Mouse (Mus musculus) liver, adult 10 weeks (tissue): ENCODE measurements around the gene S100a8. TPM values are rescaled to one million over a fixed set of nuclear protein-coding genes. Genes with fewer than 3 reads are reported as not detected.

Source experiments
- polyA plus RNA-seq: library from polyadenylated mRNA; stranded (reverse); fragments of 350-450 nt; fragmentation: Illumina TruSeq; extraction: RNeasy Lipid Tissue Mini Kit (QIAGEN cat#74804); gene quantifications from one replicate; pipeline ENCODE4 v1.2.3, GENCODE M21; 2014; ENCODE audit warnings: low read depth, low replicate concordance

Gene S100a8
- polyA plus RNA-seq = 4.1 TPM

GRCm38 (mm10) chr3:90668846-90669245 lies at the start of gene S100a8:
TSS of gene S100a8 (plus strand) at chr3:90668978.

GRCm38 (mm10) chr3:90653717-90654116 lies 15.1 kb upstream of the S100a8 start, which contains the start of gene S100a7a:
TSS of gene S100a7a (plus strand) at chr3:90654017.

GRCm38 (mm10) chr3:90695613-90696012 lies 26.8 kb downstream of the S100a8 start, which contains the start of gene S100a9:
TSS of gene S100a9 (minus strand) at chr3:90695721.

Other genes starting within 250 kb of the S100a8 start
- 3.6 TPM for gene Ints3, start 235.4 kb upstream of the S100a8 start, polyA plus RNA-seq
- gene Npr1, start 203.1 kb upstream of the S100a8 start, polyA plus RNA-seq = 3.0 TPM
- 16.2 TPM for gene Ilf2, start 192.9 kb upstream of the S100a8 start, polyA plus RNA-seq
- 31.9 TPM for gene Snapin, start 177.9 kb upstream of the S100a8 start, polyA plus RNA-seq
- 71.7 TPM for gene Chtop, start 159.5 kb upstream of the S100a8 start, polyA plus RNA-seq
- gene S100a1, start 154.6 kb upstream of the S100a8 start, polyA plus RNA-seq = 118 TPM
- 21.7 TPM for gene S100a13, start 154.5 kb upstream of the S100a8 start, polyA plus RNA-seq
- not detected for gene S100a14, start 142.1 kb upstream of the S100a8 start, polyA plus RNA-seq
- 12.6 TPM for gene S100a16, start 131.7 kb upstream of the S100a8 start, polyA plus RNA-seq
- gene S100a3, start 108.4 kb upstream of the S100a8 start, polyA plus RNA-seq = not detected
- gene S100a2, start 78.7 kb upstream of the S100a8 start, polyA plus RNA-seq = not detected
- gene Gm42674, start 67.1 kb upstream of the S100a8 start, polyA plus RNA-seq = not detected
- 1.1 TPM for gene S100a4, start 65.2 kb upstream of the S100a8 start, polyA plus RNA-seq
- gene S100a5, start 60.5 kb upstream of the S100a8 start, polyA plus RNA-seq = not detected
- gene S100a6, start 56.1 kb upstream of the S100a8 start, polyA plus RNA-seq = 1.2 TPM
- gene S100a7a, start 15.0 kb upstream of the S100a8 start, polyA plus RNA-seq = not detected
- 2.4 TPM for gene S100a9, start 26.7 kb downstream of the S100a8 start, polyA plus RNA-seq
- not detected for gene Pglyrp4, start 57.9 kb downstream of the S100a8 start, polyA plus RNA-seq
- not detected for gene Gm5849, start 108.9 kb downstream of the S100a8 start, polyA plus RNA-seq